Mouse (Mus musculus) induced T-regulatory cell, adult 2 months (primary cell): Measurements from ENCODE around the gene Ylpm1.
A peak's percentile ranks its signal among the peaks of the same experiment; 100 is the strongest.

Source experiments
- DNase-seq: peaks from one replicate; pipeline ENCODE4 v3.0.0-alpha.2; 2012; ENCODE audit warnings: low read depth

Gene Ylpm1

DNA sequence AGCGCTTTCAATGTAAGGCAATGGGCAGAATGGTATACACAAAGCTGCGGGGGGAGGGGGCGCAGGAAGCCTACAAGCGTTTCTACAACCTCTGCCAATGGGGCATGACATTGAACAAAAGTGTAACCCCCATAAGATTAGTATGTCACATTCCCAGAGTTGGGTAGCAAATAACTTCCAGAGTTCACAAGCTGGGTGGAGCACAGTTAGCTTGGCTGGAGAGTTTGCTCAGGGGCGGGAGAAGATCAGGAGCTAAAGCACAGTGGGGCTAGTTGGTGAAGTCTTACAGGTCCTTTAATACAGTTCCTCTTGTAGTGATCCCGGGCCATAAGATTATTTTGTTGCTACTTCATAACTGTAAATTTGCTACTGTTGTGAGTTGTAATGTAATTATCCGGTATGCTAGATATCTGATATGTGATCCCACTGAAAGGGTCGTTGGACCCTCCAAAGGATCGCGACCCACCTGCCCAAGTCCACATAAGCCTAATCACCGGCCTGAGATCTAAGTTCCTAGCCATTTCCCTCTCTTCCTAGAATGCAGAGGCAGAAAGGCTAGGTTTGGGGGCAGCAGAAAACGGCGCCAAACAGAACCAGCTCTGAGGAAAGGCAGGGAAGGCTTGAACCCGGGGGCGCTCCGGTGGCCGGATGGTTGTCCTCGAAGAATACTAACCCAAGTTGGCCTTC is 114.0 kb downstream of the Ylpm1 start:
- DNase-seq, result peak; percentile 52

DNA sequence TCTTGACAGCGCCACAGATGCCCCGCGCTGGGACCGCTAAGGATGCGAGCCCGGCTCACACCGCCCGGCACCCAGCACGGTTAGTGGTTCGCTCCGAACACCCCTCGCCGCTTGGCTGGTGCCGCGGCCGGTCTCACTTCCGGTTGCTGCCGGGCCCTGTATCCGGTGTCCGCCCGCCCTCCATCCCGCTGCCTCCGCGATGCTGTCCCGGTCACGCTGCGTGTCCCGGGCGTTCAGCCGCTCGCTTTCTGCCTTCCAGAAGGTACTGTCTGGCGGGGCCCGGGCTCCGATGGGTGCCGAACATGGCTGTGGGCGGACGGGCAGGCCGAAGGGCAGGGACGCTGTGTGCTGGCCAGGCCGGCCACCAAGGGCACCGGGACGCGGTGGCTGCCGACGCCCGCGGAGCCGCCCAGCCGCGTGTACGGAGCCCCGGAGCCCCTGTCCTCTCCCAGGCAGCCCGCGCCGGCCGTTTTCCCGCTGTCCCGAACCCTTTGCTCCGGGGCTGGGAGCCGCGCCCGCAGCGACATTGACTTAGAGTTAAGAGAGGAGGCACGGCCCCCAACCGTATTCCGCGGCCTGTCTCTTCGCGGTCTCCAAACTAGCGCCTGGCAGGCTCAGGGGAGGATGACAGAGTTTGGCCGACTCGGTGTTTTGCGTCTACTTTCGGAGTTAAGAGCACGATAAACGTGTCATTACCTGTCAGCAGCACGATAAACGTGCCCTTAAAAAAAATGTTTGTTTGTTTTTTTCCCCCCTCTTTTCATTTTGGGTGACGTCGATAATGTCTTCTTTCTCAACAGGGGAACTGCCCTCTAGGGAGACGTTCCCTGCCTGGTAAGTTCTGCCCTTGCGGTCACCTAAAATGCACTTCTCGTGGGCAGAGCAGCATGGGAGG is 114.8 kb downstream of the Ylpm1 start, which contains the start of the genes Prox2 and Dlst:
Gene Prox2 (minus strand): TSS at position 62 of the 895 bp plus-strand sequence.
Gene Dlst (plus strand): TSS at position 136 of the 895 bp plus-strand sequence.
- DNase-seq, result peak; percentile 90

DNA sequence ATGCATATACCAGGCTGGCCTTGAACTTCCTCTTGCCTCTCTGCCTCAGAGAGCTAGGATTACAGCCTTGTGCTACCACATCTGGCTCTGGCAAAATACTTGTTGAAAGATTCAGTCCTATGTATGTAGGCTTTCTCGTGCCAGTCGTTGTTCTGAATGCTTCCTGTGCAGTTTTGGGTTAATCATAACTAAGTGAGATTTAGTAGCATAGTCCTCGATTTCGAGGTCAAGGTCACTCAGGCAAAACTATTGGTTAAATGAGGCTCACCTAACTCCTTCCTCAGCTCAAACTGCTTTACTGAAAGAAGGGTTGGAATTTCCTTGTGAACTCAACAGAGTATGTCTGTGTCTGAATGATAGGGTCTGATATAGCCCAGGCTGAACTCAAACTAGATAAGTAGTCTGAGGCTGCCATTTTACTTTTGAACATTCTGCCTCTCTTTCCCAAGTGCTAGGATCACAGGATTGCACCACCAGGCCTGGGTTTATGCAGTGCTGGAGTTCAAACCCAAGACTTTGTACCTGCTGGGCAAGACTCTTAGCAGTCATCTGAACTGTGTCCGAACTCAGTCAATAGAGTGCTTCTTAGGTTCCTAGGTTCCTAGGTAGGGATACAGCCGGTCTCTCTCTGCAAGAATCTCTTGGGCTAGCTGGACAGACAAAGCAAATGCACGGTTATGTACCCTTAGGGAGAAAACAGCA is 116.6 kb downstream of the Ylpm1 start:
- no peak for DNase-seq

GRCm38 (mm10) chr12:85113337-85113736 is 117.2 kb downstream of the Ylpm1 start:
- no peak for DNase-seq

- no peak for DNase-seq
Measured at GRCm38 (mm10) chr12:85113917-85114316, 117.8 kb downstream of the Ylpm1 start.

- DNase-seq, result no peak
Measured at GRCm38 (mm10) chr12:85115678-85116077, 119.6 kb downstream of the Ylpm1 start.
